Mouse (Mus musculus) urinary bladder, postnatal 4 days (tissue): Measurements from ENCODE around the gene Cfap74.
"Not testable (repeated sequence)": the region's sequence is repeated elsewhere in the genome, so short reads cannot be mapped to it uniquely, and the experiment has no call there.

Source experiments
- DNase-seq, 2 experiments: peaks; one replicate each; pipeline ENCODE4 v3.0.0; 2021 to 2022; ENCODE audit warnings: low spot score in 2 of 2

Gene Cfap74

GRCm38 (mm10) chr4:155469590-155470262, 60.7 kb downstream of the Cfap74 start:
- DNase-seq = no peak

- DNase-seq = peak in 1 of 2 experiments; percentile 57
Observed at GRCm38 (mm10) chr4:155470263-155470953, 61.4 kb downstream of the Cfap74 start.

GRCm38 (mm10) chr4:155470997-155471396, 62.0 kb downstream of the Cfap74 start:
- DNase-seq = peak in 1 of 2 experiments; percentile 52

- DNase-seq = peak in 1 of 2 experiments; percentile 56
Observed at GRCm38 (mm10) chr4:155471406-155471805, 62.4 kb downstream of the Cfap74 start.

- DNase-seq = no peak
Observed at GRCm38 (mm10) chr4:155472716-155473290, 63.8 kb downstream of the Cfap74 start.

GRCm38 (mm10) chr4:155473319-155473718, 64.3 kb downstream of the Cfap74 start:
- peak in 1 of 2 experiments; percentile 57 for DNase-seq

- DNase-seq = not testable (repeated sequence)
Observed at GRCm38 (mm10) chr4:155473796-155474195, 64.8 kb downstream of the Cfap74 start.

- DNase-seq = peak; percentile 72 to 86
Observed at GRCm38 (mm10) chr4:155481381-155482124, 72.6 kb downstream of the Cfap74 start.

- DNase-seq = no peak
Observed at GRCm38 (mm10) chr4:155482125-155482480, 73.1 kb downstream of the Cfap74 start.

GRCm38 (mm10) chr4:155482733-155483540, 73.9 kb downstream of the Cfap74 start:
- DNase-seq = no peak

- DNase-seq = no peak
Observed at GRCm38 (mm10) chr4:155485521-155485920, 76.5 kb downstream of the Cfap74 start.

GRCm38 (mm10) chr4:155487746-155488145, 78.8 kb downstream of the Cfap74 start:
- no peak for DNase-seq

- peak in 1 of 2 experiments; percentile 76 for DNase-seq
Observed at GRCm38 (mm10) chr4:155488232-155489025, 79.4 kb downstream of the Cfap74 start.

- no peak for DNase-seq
Observed at GRCm38 (mm10) chr4:155489101-155489970, 80.3 kb downstream of the Cfap74 start.

- DNase-seq = no peak
Observed at GRCm38 (mm10) chr4:155490456-155490855, 81.5 kb downstream of the Cfap74 start.

- DNase-seq = peak; percentile 91 to 97
Observed at GRCm38 (mm10) chr4:155490990-155491504, 82.1 kb downstream of the Cfap74 start, which contains the start of gene Gnb1. Gnb1 (plus strand) TSS chr4:155491361.

GRCm38 (mm10) chr4:155491529-155492130, 82.6 kb downstream of the Cfap74 start:
- DNase-seq = no peak

GRCm38 (mm10) chr4:155492131-155492633, 83.2 kb downstream of the Cfap74 start:
- peak in 1 of 2 experiments; percentile 38 for DNase-seq
